Mouse (Mus musculus) limb, embryonic 15.5 days (tissue): ENCODE results near the gene Susd4. TPM values are rescaled to one million over a fixed set of nuclear protein-coding genes. Genes with fewer than 3 reads are reported as not detected.

Experiments
- ATAC-seq: fragments of 200-750 bp; cut with Nextera tagmentation; 2 replicates; pipeline ENCODE4 v1.8.0; 2017; ENCODE audit warnings: low read depth, moderate TSS enrichment; ENCODE audit not compliant: insufficient number of reproducible peaks, low FRiP score, low TSS enrichment
- H3K27ac ChIP-seq: fragments of 300-500 bp; sonication (generic); 2 replicates; pipeline ENCODE4 v1.5.1; 2015; ENCODE audit warnings: moderate library complexity, mild to moderate bottlenecking, inconsistent platforms
- H3K27me3 ChIP-seq: fragments of 300-500 bp; sonication (generic); 2 replicates; pipeline ENCODE4 v1.6.1; 2015; ENCODE audit warnings: inconsistent platforms
- H3K36me3 ChIP-seq: fragments of 300-500 bp; sonication (generic); 2 replicates; pipeline ENCODE4 v1.6.1; 2015; ENCODE audit warnings: inconsistent platforms
- H3K4me1 ChIP-seq: fragments of 300-500 bp; sonication (generic); 2 replicates; pipeline ENCODE4 v1.6.1; 2015; ENCODE audit warnings: inconsistent platforms
- H3K4me2 ChIP-seq: fragments of 300-500 bp; sonication (generic); 2 replicates; pipeline ENCODE4 v1.6.1; 2015; ENCODE audit warnings: mild to moderate bottlenecking, inconsistent platforms
- H3K4me3 ChIP-seq: fragments of 300-500 bp; sonication (generic); 2 replicates; pipeline ENCODE4 v1.5.1; 2015; ENCODE audit warnings: mild to moderate bottlenecking, inconsistent platforms
- H3K9ac ChIP-seq: fragments of 300-500 bp; sonication (generic); 2 replicates; pipeline ENCODE4 v1.6.1; 2015; ENCODE audit warnings: inconsistent platforms
- H3K9me3 ChIP-seq: fragments of 300-500 bp; sonication (generic); 2 replicates; pipeline ENCODE4 v1.6.1; 2016; ENCODE audit warnings: inconsistent platforms
- WGBS: fragments of 180-500 bp; shearing (Covaris S2); methylation state at CpG from one replicate; pipeline ENCODE4 v1.1.7; 2015; 5-methylcytosine and 5-hydroxymethylcytosine counted together
- polyA plus RNA-seq: library from polyadenylated mRNA; unstranded; fragments of >200 nt; fragmentation: Nextera tagmentation; extraction: Ambion mirVana; gene quantifications from 2 replicates; pipeline ENCODE4 v1.2.1, GENCODE M21; 2015

Susd4 gene
- polyA plus RNA-seq, 1 experiment from 2014 or later: 14.4 TPM

GRCm38 (mm10) chr1:182792521-182793071, 28.9 kb downstream of the Susd4 start:
- H3K9me3 ChIP-seq: no peaks in the 10 kb centered on the region
- H3K4me1 ChIP-seq: peaks cover 11% of the 10 kb centered on the region
- H3K27me3 ChIP-seq: no peaks in the 10 kb centered on the region
- ATAC-seq: no peak
- no peaks in the 10 kb centered on the region for H3K36me3 ChIP-seq
- H3K9ac ChIP-seq: no peak overlapping the region
- peak overlapping the region; percentile 77 for H3K27ac ChIP-seq
- H3K4me2 ChIP-seq: peak overlapping the region; percentile 35
- 6% methylated on average over 16 of the region's 16 CpGs for WGBS
- H3K4me3 ChIP-seq: 0 out of 2 replicates have a peak overlapping the region, but pooled peaks have one; percentile 5

- 71% methylated on average over 10 of the region's 10 CpGs for WGBS
- no peak overlapping the region for H3K4me2 ChIP-seq
- peaks cover 11% of the 10 kb centered on the region for H3K4me1 ChIP-seq
- ATAC-seq: peak; percentile 30; the same call in 1 of the 2 replicates
- no peak overlapping the region for H3K9ac ChIP-seq
- no peaks in the 10 kb centered on the region for H3K36me3 ChIP-seq
- no peaks in the 10 kb centered on the region for H3K9me3 ChIP-seq
- no peak overlapping the region for H3K27ac ChIP-seq
- H3K27me3 ChIP-seq: no peaks in the 10 kb centered on the region
- no peak overlapping the region for H3K4me3 ChIP-seq
These were observed 30.6 kb downstream of the Susd4 start for GRCm38 (mm10) chr1:182794221-182794620.

GRCm38 (mm10) chr1:182794628-182795027, 31.0 kb downstream of the Susd4 start:
- no peaks in the 10 kb centered on the region for H3K9me3 ChIP-seq
- peaks cover 11% of the 10 kb centered on the region for H3K4me1 ChIP-seq
- ATAC-seq: no peak
- no peaks in the 10 kb centered on the region for H3K27me3 ChIP-seq
- no peaks in the 10 kb centered on the region for H3K36me3 ChIP-seq
- no peak overlapping the region for H3K4me2 ChIP-seq
- no peak overlapping the region for H3K4me3 ChIP-seq
- no peak overlapping the region for H3K27ac ChIP-seq
- H3K9ac ChIP-seq: no peak overlapping the region
- 88% methylated on average over 9 of the region's 9 CpGs for WGBS

- no peak overlapping the region for H3K4me3 ChIP-seq
- H3K27ac ChIP-seq: no peak overlapping the region
- no peak overlapping the region for H3K4me2 ChIP-seq
- H3K27me3 ChIP-seq: no peaks in the 10 kb centered on the region
- H3K9ac ChIP-seq: no peak overlapping the region
- no peaks in the 10 kb centered on the region for H3K9me3 ChIP-seq
- 51% methylated on average over 14 of the region's 14 CpGs for WGBS
- no peaks in the 10 kb centered on the region for H3K36me3 ChIP-seq
- no peak for ATAC-seq
- H3K4me1 ChIP-seq: peaks cover 10% of the 10 kb centered on the region
These were observed 33.4 kb downstream of the Susd4 start for GRCm38 (mm10) chr1:182797048-182797447.

- Histone ChIP-seq H3K9ac (no peak overlapping the region), H3K27me3 (no peaks in the 10 kb centered on the region), H3K27ac (no peak overlapping the region), H3K4me2 (no peak overlapping the region), H3K36me3 (no peaks in the 10 kb centered on the region), H3K4me3 (no peak overlapping the region), H3K9me3 (no peaks in the 10 kb centered on the region), H3K4me1 (no peaks in the 10 kb centered on the region)
- 71% methylated on average over 2 of the region's 2 CpGs for WGBS
- ATAC-seq: no peak
These were observed 37.9 kb downstream of the Susd4 start for GRCm38 (mm10) chr1:182801590-182801989.

DNA sequence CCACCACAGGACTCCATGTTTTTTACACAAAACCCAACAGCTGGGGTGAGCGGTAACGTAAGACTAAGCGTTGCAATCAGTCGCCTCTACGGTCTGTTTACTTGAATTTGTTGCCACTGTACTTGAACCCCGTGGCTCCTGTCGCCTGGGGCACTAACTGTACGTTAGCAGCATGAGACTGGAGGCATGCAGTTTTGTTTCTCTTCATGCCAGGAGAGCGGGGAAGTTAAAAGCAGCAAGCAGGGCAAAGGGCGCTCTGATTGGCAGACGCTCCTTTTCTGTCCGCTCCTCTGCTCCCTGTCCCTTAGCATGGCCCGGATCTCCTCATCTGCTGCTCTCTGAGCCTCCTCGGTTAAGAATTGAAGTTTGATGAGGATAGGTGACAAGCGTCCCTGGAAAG, 39.2 kb downstream of the Susd4 start:
- WGBS: 64% methylated on average over 15 of the region's 15 CpGs
- Histone ChIP-seq H3K9me3 (no peaks in the 10 kb centered on the region), H3K4me3 (no peak overlapping the region), H3K4me2 (no peak overlapping the region), H3K9ac (no peak overlapping the region), H3K27ac (no peak overlapping the region), H3K36me3 (no peaks in the 10 kb centered on the region), H3K27me3 (no peaks in the 10 kb centered on the region), H3K4me1 (no peaks in the 10 kb centered on the region)
- ATAC-seq: no peak

DNA sequence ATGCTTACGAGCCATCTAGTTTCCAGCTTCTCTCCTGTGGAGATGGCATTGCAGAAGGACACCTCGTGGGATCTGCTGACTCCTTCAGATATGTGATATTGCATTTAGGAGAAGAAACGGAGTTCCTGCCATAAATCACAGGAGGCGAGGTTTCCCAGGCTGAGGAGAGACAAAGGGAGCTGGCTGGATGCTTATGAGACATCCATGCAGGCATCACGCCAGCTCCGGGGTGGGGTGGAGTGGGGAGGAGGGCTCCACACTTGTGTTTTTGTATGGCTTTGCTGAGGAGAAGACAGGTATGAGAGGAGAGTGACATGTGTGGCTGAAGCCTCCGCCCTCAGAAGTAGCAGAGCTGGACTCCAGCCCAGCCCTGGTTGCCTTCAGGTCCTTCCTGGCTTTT, 50.3 kb downstream of the Susd4 start:
- H3K27me3 ChIP-seq: no peaks in the 10 kb centered on the region
- WGBS: 62% methylated on average over 7 of the region's 7 CpGs
- H3K9ac ChIP-seq: no peak overlapping the region
- no peaks in the 10 kb centered on the region for H3K9me3 ChIP-seq
- no peak overlapping the region for H3K4me2 ChIP-seq
- ATAC-seq: no peak
- H3K4me1 ChIP-seq: peaks cover 6% of the 10 kb centered on the region; the same call in 1 of the 2 replicates
- no peak overlapping the region for H3K4me3 ChIP-seq
- no peak overlapping the region for H3K27ac ChIP-seq
- no peaks in the 10 kb centered on the region for H3K36me3 ChIP-seq

- no peaks in the 10 kb centered on the region for H3K36me3 ChIP-seq
- ATAC-seq: no peak
- peaks cover 8% of the 10 kb centered on the region; the same call in 1 of the 2 replicates for H3K4me1 ChIP-seq
- no peak overlapping the region for H3K4me2 ChIP-seq
- no peak overlapping the region for H3K4me3 ChIP-seq
- H3K27ac ChIP-seq: no peak overlapping the region
- H3K27me3 ChIP-seq: no peaks in the 10 kb centered on the region
- no peak overlapping the region for H3K9ac ChIP-seq
- H3K9me3 ChIP-seq: no peaks in the 10 kb centered on the region
- 85% methylated on average over 6 of the region's 6 CpGs for WGBS
These were observed 50.9 kb downstream of the Susd4 start for GRCm38 (mm10) chr1:182814566-182814965.

DNA sequence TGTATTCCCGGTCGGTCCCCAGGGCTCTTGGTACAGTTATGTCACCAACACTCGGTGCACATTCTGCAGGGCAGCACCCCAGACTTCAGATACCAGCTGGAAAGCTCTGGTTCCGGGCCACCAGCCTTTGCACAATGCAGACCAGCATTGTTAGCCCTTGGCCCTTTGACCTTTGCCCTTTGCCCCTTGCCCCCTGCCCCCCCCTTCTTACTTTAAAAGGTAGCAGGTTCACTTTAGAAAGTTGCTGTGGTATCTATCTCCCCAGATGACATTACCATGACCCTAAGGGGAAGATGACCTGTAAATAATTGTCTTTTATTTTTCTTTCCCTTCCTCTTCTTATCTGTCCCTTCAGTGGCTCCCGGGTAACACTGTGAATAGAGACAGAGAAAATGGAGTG, 53.4 kb downstream of the Susd4 start:
- no peak for ATAC-seq
- no peak overlapping the region for H3K9ac ChIP-seq

DNA sequence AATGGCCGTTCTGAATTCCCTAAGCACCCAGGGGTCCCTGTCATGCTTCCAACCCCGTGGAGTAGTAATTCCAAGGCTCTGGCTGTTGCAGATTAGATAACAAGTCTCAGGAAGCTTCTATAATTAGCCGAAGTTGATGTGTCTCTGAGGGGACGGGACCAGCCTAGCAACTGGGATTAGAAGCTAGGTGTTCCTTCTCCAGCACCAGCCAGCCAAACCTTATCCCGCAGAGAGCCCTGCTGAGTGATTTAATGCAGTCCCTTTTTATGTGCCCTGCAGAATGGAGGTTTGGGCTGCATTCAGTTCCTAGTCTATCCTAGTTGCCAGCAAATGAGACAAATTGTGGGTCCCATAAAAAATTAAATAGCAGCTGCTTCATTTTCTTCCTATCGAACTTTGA, 54.0 kb downstream of the Susd4 start:
- ATAC-seq: no peak
- Histone ChIP-seq H3K4me2 (no peak overlapping the region), H3K4me3 (no peak overlapping the region), H3K27ac (no peak overlapping the region), H3K4me1 (peaks cover 8% of the 10 kb centered on the region; the same call in 1 of the 2 replicates), H3K36me3 (no peaks in the 10 kb centered on the region), H3K27me3 (no peaks in the 10 kb centered on the region), H3K9me3 (no peaks in the 10 kb centered on the region), H3K9ac (no peak overlapping the region)
- 16% methylated on average over 6 of the region's 6 CpGs for WGBS

More for the DNA sequence above, 53.4 kb downstream of the Susd4 start:
- 70% methylated on average over 5 of the region's 5 CpGs for WGBS
- peaks cover 8% of the 10 kb centered on the region; the same call in 1 of the 2 replicates for H3K4me1 ChIP-seq
- H3K36me3 ChIP-seq: no peaks in the 10 kb centered on the region
- no peak overlapping the region for H3K4me3 ChIP-seq
- H3K27me3 ChIP-seq: no peaks in the 10 kb centered on the region
- no peak overlapping the region for H3K27ac ChIP-seq
- H3K4me2 ChIP-seq: no peak overlapping the region
- no peaks in the 10 kb centered on the region for H3K9me3 ChIP-seq

DNA sequence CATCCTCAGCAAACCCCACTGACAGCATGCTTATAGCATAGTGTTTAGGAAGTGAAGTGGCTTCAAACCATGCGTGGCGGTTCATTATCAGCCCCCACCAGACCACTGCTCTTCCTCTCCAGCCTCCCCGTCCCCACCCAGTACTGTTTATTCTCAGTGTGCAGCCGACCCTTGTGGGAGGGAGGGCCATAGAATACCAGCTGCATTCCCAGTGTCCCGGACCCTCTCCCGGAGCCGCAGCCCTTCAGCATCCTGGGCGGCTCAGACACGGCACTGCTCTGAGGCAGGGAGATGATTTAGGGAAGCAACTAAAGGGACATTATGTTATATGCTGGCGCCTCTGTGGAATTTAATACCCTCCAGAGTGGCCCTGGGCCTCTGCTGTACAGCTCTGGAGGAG, 55.3 kb downstream of the Susd4 start:
- Histone ChIP-seq H3K36me3 (no peaks in the 10 kb centered on the region), H3K9ac (no peak overlapping the region), H3K27me3 (no peaks in the 10 kb centered on the region), H3K9me3 (no peaks in the 10 kb centered on the region), H3K4me2 (no peak overlapping the region), H3K27ac (no peak overlapping the region), H3K4me3 (no peak overlapping the region), H3K4me1 (peaks cover 8% of the 10 kb centered on the region; the same call in 1 of the 2 replicates)
- ATAC-seq: no peak
- WGBS: 46% methylated on average over 10 of the region's 10 CpGs

DNA sequence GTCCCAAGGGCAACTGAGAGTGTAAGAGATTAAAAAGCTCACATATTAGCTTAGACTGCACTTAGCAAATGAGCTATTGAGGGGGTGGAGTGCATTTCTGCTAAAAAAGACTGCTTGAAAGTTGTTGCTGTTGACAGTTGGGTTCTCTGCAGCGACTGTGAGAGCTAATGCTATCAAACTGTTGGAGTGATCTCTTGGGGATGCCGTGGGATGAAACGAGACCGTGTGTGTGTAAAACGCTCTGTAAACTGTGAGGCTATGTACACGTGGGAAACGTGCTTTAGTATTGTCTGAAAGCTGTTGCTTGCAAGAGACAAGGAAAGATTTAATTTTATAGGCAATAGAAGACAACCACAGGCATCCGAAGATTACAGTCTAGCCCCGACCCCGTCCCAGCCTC, 59.1 kb downstream of the Susd4 start:
- no peaks in the 10 kb centered on the region for H3K36me3 ChIP-seq
- no peak for ATAC-seq
- H3K9me3 ChIP-seq: no peaks in the 10 kb centered on the region
- no peaks in the 10 kb centered on the region for H3K27me3 ChIP-seq
- H3K4me2 ChIP-seq: no peak overlapping the region
- H3K9ac ChIP-seq: no peak overlapping the region
- H3K27ac ChIP-seq: no peak overlapping the region
- 58% methylated on average over 10 of the region's 10 CpGs for WGBS
- H3K4me1 ChIP-seq: peaks cover 4% of the 10 kb centered on the region; the same call in 1 of the 2 replicates
- H3K4me3 ChIP-seq: no peak overlapping the region
